Mouse (Mus musculus): ENCODE results near the gene Adamts18. TPM values are rescaled to one million over a fixed set of nuclear protein-coding genes. Genes with fewer than 3 reads are reported as not detected.
A peak's percentile ranks its signal among the peaks of the same experiment; 100 is the strongest.

The Adamts18 gene
- total RNA-seq (2021) = 1 to 10 TPM; 1.3 to 1.9 TPM
- long read RNA-seq, experiment 1, partial matches to known transcripts = 1 of 1 reads
- long read RNA-seq, experiment 1, other reads (novel, unspliced or antisense) = 0 of 1 reads
- long read RNA-seq, experiment 2 = 0 reads

DNA sequence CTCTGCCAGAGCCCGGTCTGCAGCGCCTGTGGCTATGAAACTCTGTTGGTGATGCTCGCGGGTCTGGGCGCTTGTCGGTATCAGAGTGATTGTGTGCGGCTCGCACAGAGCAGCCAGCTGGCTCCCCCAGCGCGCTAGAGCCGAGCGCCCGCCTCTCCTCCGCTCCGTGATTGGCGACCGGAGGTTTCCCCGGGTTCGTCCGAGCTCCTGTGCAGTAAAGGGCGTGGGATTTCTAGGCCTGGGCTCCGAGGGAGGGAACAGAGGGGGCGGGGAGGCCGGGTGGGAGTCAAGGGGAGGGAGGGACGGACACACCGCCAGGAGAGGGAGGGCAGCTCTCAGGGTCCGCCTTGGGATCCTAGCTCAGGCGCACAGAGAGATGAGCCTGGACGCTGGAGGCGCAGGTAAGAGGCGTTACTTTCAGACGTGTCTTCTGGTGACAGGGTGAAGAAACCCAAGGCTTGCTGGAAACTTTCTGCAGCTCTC lies at the start of gene Adamts18:
TSS of gene Adamts18 (minus strand) at position 86 of the 483 bp plus-strand sequence.
- DNase-seq (ENCODE audit: low spot score in 2 of 2) = peak; percentile 31 to 38
- H3K4me3 ChIP-seq = peak within 1 kb of the TSS; percentile 67
- TF ChIP-seq CTCF (conservative IDR thresholded peaks at IDR 0.05) = no peak
- H3K27ac ChIP-seq = peak within 1 kb of the TSS; percentile 68; the same call in 1 of the 2 replicates

DNA sequence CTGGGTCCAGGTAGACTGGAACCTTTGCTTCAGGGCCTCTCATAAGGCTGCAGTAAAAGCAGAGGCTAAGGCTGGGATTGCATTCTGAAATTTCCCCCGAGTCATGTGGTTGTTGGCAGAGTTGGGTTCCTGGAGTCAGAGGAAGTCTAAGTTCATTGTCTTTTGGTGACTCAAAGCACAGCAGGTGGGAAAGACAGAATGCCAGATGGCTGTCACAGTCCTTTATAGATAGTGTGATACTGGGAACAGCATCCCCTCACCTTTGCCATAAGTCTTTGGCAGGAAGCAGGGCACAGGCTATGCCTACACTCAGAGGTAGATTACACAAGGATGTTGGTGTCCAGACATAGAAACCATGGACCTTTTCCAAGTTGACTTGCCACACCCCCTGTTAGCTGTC lies 47.9 kb upstream of the Adamts18 start:
- H3K27ac ChIP-seq = no peak overlapping the region
- no peak overlapping the region for H3K4me3 ChIP-seq
- DNase-seq (ENCODE audit: low spot score in 2 of 2) = no peak
- TF ChIP-seq CTCF (conservative IDR thresholded peaks at IDR 0.05) = no peak

DNA sequence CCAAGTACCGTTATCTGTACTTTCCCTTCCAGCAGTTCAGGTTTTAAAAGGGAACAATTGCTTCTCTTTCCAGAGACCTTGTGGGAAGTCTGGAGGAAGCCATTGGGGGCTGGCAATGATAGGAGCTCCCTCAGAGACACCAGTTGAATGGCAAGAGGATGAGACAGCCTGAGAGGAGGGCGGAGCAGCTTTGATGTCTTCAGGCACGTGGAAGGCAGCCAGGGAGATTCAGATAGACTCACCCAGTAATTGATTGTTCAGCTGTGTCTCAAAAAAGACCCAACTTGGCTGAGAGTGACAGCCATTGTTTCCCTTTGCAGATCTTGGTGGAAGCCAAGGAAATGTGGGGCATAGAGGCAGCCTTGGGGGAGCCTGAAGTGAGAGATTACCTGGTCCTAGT lies 42.8 kb upstream of the Adamts18 start:
- Histone ChIP-seq H3K27ac (no peak overlapping the region), H3K4me3 (no peak overlapping the region)
- DNase-seq (ENCODE audit: low spot score in 2 of 2) = no peak
- no peak for TF ChIP-seq CTCF (conservative IDR thresholded peaks at IDR 0.05)

DNA sequence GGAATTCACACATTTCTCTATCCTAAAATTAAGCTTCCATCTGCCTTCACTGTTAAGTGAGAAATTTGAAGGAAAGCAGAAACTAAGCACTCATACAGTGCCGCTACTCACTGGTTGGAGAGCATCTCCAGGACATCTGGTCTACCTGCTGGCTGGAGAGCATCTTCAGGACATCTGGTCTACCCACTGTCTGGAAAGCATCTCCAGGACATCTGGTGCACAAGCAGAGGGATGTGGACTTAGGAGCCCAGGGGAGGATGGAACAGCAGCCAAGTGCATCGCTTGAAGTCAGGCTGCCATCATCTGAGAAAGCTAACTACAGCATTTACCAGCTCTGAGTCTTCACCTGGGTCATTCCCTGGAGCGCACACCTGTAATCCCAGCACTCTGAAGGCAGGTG lies 38.0 kb upstream of the Adamts18 start:
- Histone ChIP-seq H3K4me3 (no peak overlapping the region), H3K27ac (no peak overlapping the region)
- DNase-seq (ENCODE audit: low spot score in 2 of 2) = no peak
- TF ChIP-seq CTCF (conservative IDR thresholded peaks at IDR 0.05) = no peak

DNA sequence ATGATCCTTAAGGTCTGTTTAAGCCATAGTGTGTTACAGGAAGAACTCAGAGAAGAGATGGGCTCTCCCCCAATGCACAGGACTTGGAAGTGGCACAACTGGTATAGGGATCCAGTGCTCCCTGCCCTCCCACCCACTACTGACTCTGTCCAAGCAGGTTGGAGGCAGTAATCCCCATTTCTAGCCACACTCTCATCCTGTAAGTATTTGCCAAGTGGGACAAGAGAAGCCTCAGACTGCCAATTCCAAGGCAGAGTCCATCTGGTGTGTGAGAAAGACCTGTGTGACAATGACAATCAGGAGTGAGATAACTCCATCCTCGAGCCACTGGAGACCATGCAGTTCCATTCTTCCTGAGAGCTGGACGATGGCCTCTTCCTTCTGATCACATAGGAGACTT lies 36.6 kb upstream of the Adamts18 start:
- Histone ChIP-seq H3K4me3 (no peak overlapping the region), H3K27ac (no peak overlapping the region)
- no peak for DNase-seq (ENCODE audit: low spot score in 2 of 2)
- no peak for TF ChIP-seq CTCF (conservative IDR thresholded peaks at IDR 0.05)

DNA sequence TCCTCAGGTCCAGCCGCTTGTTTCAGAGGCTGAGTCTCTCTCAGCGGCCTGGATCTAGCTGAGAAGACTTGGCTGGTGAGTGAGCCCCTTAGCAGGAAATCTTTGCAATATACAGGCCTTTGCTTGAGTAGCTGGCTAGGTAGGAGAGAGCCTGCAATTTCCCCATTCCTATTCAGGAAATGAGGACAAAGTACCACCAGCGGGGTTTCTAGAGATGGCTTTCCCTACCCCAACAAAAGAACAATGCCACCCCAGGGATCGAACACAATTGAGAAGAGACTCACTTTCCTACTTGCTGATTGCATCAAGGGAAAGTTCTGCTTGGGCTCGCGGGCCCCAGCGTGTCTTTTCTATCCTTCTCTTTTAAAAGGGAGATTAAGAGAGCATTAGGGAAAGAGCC lies 35.5 kb upstream of the Adamts18 start:
- no peak for DNase-seq (ENCODE audit: low spot score in 2 of 2)
- no peak overlapping the region for H3K27ac ChIP-seq

DNA sequence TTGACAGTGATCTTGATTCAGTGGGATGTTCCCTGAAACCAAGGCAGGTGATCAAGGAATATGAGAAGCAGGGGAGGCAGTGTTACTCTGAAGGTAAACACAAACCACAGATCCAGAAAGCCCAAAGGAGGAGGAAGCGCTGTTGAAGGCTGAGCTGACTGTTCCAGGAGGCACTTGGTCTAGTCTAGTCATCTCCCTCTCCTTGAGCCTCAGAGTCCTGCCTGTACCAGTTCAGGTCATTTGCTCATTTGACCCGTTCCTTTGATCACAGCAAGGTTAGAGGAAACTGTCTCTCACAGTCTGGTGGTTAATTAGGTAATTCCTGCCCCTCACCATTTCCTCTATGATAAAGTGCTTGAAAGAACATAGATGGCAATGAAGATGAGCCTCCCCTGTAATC lies 34.0 kb upstream of the Adamts18 start:
- no peak for DNase-seq (ENCODE audit: low spot score in 2 of 2)
- no peak for TF ChIP-seq CTCF (conservative IDR thresholded peaks at IDR 0.05)
- Histone ChIP-seq H3K27ac (no peak overlapping the region), H3K4me3 (no peak overlapping the region)

More for the DNA sequence above, 35.5 kb upstream of the Adamts18 start:
- H3K4me3 ChIP-seq = no peak overlapping the region
- no peak for TF ChIP-seq CTCF (conservative IDR thresholded peaks at IDR 0.05)

DNA sequence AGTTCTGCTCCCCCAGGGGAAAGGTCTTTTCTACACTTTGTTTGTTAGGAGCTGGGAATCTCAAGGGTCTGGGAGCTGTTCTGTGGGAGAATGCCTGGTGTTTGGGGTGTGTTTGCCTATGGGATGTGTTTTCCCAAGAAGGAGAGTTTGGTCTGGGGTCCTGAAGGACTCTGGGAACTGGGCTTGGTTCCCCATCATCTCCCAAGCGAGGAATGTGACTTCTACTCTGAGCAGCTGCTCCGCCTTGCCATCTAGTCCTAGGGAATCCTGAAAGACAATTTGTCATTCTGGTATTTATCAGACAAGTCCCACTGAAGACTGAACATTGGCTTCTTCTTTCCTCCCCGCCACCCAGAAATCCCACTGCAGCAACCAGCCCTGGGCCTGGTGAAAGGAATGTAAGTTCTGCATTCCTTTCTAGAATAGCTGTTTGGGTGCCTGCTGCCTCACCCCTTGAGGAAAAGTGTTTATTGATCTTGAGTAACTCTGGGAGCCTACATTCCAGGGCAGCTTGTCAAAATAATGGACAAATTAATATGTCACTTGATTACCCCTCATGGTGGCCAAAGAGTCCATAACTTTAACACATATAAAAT lies 30.0 kb upstream of the Adamts18 start:
- H3K27ac ChIP-seq = no peak overlapping the region
- DNase-seq (ENCODE audit: low spot score in 2 of 2) = no peak
- no peak overlapping the region for H3K4me3 ChIP-seq
- no peak for TF ChIP-seq CTCF (conservative IDR thresholded peaks at IDR 0.05)

DNA sequence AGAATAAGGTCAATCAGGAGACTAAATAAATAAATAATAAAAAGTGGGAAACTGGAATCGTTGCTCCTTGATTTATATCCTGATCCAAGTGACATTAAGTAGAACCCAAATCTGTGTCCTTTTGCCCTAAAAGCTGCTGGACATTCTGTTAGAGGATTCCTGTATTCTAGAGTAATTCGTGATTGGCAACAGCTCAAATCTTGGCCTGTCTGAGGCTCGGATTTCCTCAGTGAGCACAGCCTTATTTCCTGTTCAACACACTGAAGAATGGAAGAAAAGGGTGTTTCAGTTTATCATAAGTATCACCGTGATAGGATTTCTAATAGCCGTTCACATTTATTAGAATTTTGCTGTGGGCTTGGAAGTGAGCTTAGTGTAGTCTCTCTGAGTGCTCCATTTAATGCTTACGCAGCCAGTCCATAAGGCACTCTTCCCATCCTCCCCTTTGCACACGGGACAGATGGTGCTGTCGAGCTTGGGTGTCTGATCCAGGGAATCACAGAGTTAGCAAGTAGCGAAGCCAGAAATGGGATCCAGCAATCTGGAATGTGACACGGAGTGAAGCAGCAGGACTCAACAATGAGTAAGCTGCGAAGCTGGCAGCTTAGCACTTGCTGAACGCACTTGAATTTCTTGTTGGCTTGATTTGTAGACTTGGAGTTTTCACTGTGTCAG lies 25.0 kb upstream of the Adamts18 start:
- no peak for TF ChIP-seq CTCF (conservative IDR thresholded peaks at IDR 0.05)
- Histone ChIP-seq H3K4me3 (no peak overlapping the region), H3K27ac (no peak overlapping the region)
- DNase-seq (ENCODE audit: low spot score in 2 of 2) = peak; percentile 80 to 89

DNA sequence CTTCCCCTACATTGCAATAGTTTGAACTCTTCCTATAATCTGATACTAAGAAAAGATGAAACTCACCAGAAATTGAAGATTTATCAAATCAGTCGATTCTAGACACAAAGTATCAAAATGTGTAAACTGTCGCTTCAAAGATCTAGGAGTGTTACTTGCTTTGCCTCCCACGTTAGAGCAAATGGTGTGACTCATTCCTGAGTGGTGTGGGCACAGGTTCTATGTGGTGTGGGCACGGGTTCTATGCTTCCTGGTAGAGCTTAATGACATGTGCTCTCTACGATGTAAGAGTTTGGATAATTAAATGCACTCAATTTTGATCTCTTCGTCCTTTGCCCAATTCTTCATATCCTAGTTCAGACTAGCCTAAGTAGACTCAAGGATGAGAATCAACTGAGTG lies 23.9 kb upstream of the Adamts18 start:
- no peak for DNase-seq (ENCODE audit: low spot score in 2 of 2)
- Histone ChIP-seq H3K4me3 (no peak overlapping the region), H3K27ac (no peak overlapping the region)
- no peak for TF ChIP-seq CTCF (conservative IDR thresholded peaks at IDR 0.05)

DNA sequence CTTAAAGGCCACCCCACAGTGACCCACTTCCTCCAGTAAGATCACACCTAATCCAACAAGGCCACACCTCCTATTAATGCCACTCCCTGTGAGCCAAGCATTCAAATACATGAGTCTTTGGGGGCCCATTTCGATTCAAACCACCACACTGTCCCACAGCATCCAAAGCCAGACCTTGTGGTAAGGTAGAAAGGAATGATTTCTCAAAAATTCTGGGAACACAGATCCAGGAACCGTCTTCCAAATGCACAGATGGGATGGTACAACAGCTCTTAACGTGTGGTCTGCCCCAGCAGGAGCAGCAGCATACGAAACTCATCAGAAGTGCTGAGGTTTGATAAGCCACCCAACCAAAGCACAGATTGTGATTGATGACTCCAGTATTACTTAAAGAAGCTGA lies 18.0 kb upstream of the Adamts18 start:
- no peak overlapping the region for H3K27ac ChIP-seq
- no peak for TF ChIP-seq CTCF (conservative IDR thresholded peaks at IDR 0.05)
- no peak overlapping the region for H3K4me3 ChIP-seq
- DNase-seq (ENCODE audit: low spot score in 2 of 2) = no peak

DNA sequence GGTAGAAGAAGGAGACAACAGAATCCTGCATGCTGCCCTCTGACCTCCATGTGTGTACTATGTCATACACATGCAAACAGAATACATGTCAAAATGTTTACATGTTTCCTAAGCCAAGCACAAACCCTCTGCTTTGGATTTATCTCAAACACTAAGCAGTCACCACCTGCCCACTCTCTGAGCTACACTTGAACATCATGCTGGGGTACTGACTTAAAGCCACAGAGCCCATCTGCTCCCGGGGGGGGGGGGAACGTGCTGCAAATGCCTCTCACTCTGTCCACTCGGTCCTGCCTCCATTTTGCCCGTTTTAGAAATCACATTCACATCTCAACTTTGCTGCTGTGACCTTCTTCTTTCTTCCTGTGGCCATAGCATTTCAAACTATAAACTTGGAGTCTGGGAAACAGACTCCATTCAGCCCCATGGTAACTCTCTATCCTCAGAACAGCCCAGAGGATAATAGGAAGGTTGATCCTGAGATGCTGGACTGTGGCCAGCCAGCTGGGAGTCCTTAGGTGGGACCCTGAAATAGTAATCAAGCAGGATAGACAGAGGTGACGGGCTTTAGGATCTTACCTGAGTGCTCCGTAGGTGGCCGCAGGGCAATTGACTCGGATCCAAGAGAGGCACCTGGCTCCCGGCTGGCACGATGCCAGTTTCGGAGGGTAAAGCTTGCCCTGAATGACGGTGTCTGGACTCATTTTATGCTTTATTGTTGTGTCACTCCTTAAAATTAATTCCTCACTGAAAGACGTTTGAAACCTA lies 17.0 kb upstream of the Adamts18 start:
- Histone ChIP-seq H3K4me3 (no peak overlapping the region), H3K27ac (no peak overlapping the region)
- no peak for TF ChIP-seq CTCF (conservative IDR thresholded peaks at IDR 0.05)
- no peak for DNase-seq (ENCODE audit: low spot score in 2 of 2)

Data from layer of hippocampus, adult 2 months (tissue).